Mouse (Mus musculus): ENCODE measurements around the gene Prkcg. TPM values are rescaled to one million over a fixed set of nuclear protein-coding genes. Genes with fewer than 3 reads are reported as not detected.
"Not testable (repeated sequence)": the region's sequence is repeated elsewhere in the genome, so short reads cannot be mapped to it uniquely, and the experiment has no call there.

Gene Prkcg
- total RNA-seq, 2 experiments from 2014 or later: 0.30 to 0.76 TPM

GRCm38 (mm10) chr7:3290257-3291033 is 1.5 kb downstream of the Prkcg start:
- peak; percentile 97 for DNase-seq (ENCODE audit: low spot score)

GRCm38 (mm10) chr7:3291197-3291596 is 2.2 kb downstream of the Prkcg start:
- DNase-seq (ENCODE audit: low spot score): no peak

- no peak for DNase-seq (ENCODE audit: low spot score)
Measured at GRCm38 (mm10) chr7:3291764-3292163, 2.8 kb downstream of the Prkcg start.

- not testable (repeated sequence) for DNase-seq (ENCODE audit: low spot score)
Measured at GRCm38 (mm10) chr7:3292271-3292670, 3.3 kb downstream of the Prkcg start.

GRCm38 (mm10) chr7:3292791-3293190 is 3.8 kb downstream of the Prkcg start:
- DNase-seq (ENCODE audit: low spot score): peak; percentile 93

- no peak for DNase-seq (ENCODE audit: low spot score)
Measured at GRCm38 (mm10) chr7:3294794-3295193, 5.8 kb downstream of the Prkcg start.

GRCm38 (mm10) chr7:3295321-3296110 is 6.5 kb downstream of the Prkcg start:
- no peak for DNase-seq (ENCODE audit: low spot score)

- no peak for DNase-seq (ENCODE audit: low spot score)
Measured at GRCm38 (mm10) chr7:3296711-3297110, 7.7 kb downstream of the Prkcg start.

- no peak for DNase-seq (ENCODE audit: low spot score)
Measured at GRCm38 (mm10) chr7:3299941-3300617, 11.1 kb downstream of the Prkcg start.

GRCm38 (mm10) chr7:3300891-3301627 is 12.1 kb downstream of the Prkcg start:
- no peak for DNase-seq (ENCODE audit: low spot score)

GRCm38 (mm10) chr7:3301628-3302555 is 12.9 kb downstream of the Prkcg start:
- no peak for DNase-seq (ENCODE audit: low spot score)

- DNase-seq (ENCODE audit: low spot score): no peak
Measured at GRCm38 (mm10) chr7:3302556-3303275, 13.7 kb downstream of the Prkcg start.

- no peak for DNase-seq (ENCODE audit: low spot score)
Measured at GRCm38 (mm10) chr7:3303276-3303781, 14.3 kb downstream of the Prkcg start.

GRCm38 (mm10) chr7:3303789-3304188 is 14.8 kb downstream of the Prkcg start:
- DNase-seq (ENCODE audit: low spot score): no peak

- DNase-seq (ENCODE audit: low spot score): no peak
Measured at GRCm38 (mm10) chr7:3304298-3304697, 15.3 kb downstream of the Prkcg start.

- DNase-seq (ENCODE audit: low spot score): no peak
Measured at GRCm38 (mm10) chr7:3306400-3306799, 17.4 kb downstream of the Prkcg start.

GRCm38 (mm10) chr7:3308646-3309045 is 19.7 kb downstream of the Prkcg start:
- no peak for DNase-seq (ENCODE audit: low spot score)

GRCm38 (mm10) chr7:3310233-3310632 is 21.3 kb downstream of the Prkcg start:
- no peak for DNase-seq (ENCODE audit: low spot score)

GRCm38 (mm10) chr7:3313571-3313970 is 24.6 kb downstream of the Prkcg start:
- no peak for DNase-seq (ENCODE audit: low spot score)
